Comparison of ENCODE assay signal across 12 mouse cellular contexts in the genomic region with DNA sequence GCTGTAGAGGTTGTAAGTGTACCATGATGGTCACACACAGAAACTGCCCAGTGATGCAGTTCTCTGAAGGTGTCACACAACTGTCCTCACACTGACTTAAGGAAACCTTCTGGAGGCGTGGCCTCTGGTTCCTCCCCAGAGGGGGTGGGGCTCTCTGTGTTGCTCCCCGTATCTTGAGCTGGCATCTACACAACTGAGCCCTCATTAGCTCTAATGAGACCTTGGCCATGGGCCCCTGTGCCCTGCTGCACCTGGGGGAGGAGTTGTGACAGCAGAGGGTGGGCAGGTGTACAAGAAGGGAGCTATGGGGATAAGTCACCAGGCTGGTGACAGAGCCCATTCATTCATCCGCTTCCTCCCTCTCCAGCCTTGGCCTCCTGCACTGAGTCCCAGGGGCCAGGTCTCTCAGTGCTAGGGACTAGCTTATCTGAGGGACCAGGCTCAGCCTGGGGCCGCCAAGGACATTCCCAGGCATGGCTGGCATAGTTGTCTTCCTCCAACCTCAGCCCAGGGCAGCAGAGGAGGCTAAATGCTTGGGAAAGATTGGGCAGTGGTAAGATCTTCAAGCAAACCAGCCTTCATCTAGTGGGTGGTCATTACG. TPM values are rescaled to one million over a fixed set of nuclear protein-coding genes. Genes with fewer than 3 reads are reported as not detected.
DNase-seq lines count a peak whose midpoint lies in the region; ATAC-seq and TF ChIP-seq lines count a peak whose summit lies in the region.
"Had no signal": no experiment of that assay in that cellular context is flagged by ENCODE, and none has a peak within 500 bp of the region (broad histone marks: within the 10 kb centered on the region; RNA-seq: fewer than 3 reads in every experiment).

No protein-coding gene starts in this region.

- peak overlapping the region; percentile 50; the same call in 1 of the 2 replicates for H3K27ac ChIP-seq in forebrain, embryonic 12.5 days
- no peak overlapping the region for H3K27ac ChIP-seq in forebrain, embryonic 15.5 days (replicated peaks)
- peak overlapping the region; percentile 73 for H3K27ac ChIP-seq in left cerebral cortex, adult 2 months
- H3K27ac ChIP-seq in liver, embryonic 15.5 days (replicated peaks), result peak overlapping the region; percentile 85
- H3K27ac ChIP-seq: forebrain, embryonic 13.5 days; kidney, postnatal 0 days; macrophage had no signal

- H3K9ac ChIP-seq in forebrain, embryonic 12.5 days, result no peak overlapping the region
- H3K9ac ChIP-seq in forebrain, embryonic 15.5 days (replicated peaks), result no peak overlapping the region
- H3K9ac ChIP-seq in liver, embryonic 15.5 days, result peak overlapping the region; percentile 51
- H3K9ac ChIP-seq: forebrain, embryonic 13.5 days had no signal

- ATAC-seq in forebrain, embryonic 12.5 days (ENCODE audit: low FRiP score), result no peak
- no peak for ATAC-seq in forebrain, embryonic 15.5 days (replicated peaks)
- ATAC-seq in common myeloid progenitor, adult 5-6 weeks (replicated peaks; ENCODE audit: low read depth, poor library complexity, severe bottlenecking), result peak; percentile 16
- peak; percentile 66 for ATAC-seq in liver, embryonic 15.5 days (ENCODE audit: insufficient read depth)
- ATAC-seq: forebrain, embryonic 13.5 days; Patski had no signal

- no peaks in the 10 kb centered on the region for H3K36me3 ChIP-seq in forebrain, embryonic 12.5 days (replicated peaks)
- no peaks in the 10 kb centered on the region for H3K36me3 ChIP-seq in forebrain, embryonic 15.5 days
- 0 out of 2 replicates have a peak, but pooled peaks cover 2% of the 10 kb centered on the region for H3K36me3 ChIP-seq in liver, embryonic 15.5 days (replicated peaks)

- no peak overlapping the region for H3K4me2 ChIP-seq in forebrain, embryonic 12.5 days
- no peak overlapping the region for H3K4me2 ChIP-seq in forebrain, embryonic 15.5 days (replicated peaks)
- peak overlapping the region; percentile 76 for H3K4me2 ChIP-seq in liver, embryonic 15.5 days
- H3K4me2 ChIP-seq: forebrain, embryonic 13.5 days had no signal

- H3K4me3 ChIP-seq in forebrain, embryonic 12.5 days (replicated peaks), result no peak overlapping the region
- H3K4me3 ChIP-seq in forebrain, embryonic 15.5 days, result no peak overlapping the region
- no peak overlapping the region for H3K4me3 ChIP-seq in left cerebral cortex, adult 2 months
- peak overlapping the region; percentile 45 for H3K4me3 ChIP-seq in liver, embryonic 15.5 days (replicated peaks)
- H3K4me3 ChIP-seq: forebrain, embryonic 13.5 days had no signal

- no peak for TF ChIP-seq CTCF in left cerebral cortex, adult 2 months (IDR thresholded peaks at IDR 0.05)

- H3K4me1 ChIP-seq in forebrain, embryonic 12.5 days, result peaks cover 33% of the 10 kb centered on the region
- H3K4me1 ChIP-seq in forebrain, embryonic 15.5 days, result peaks cover 12% of the 10 kb centered on the region
- peaks cover 76% of the 10 kb centered on the region for H3K4me1 ChIP-seq in liver, embryonic 15.5 days (replicated peaks)

- WGBS in forebrain, embryonic 12.5 days, result 52% methylated on average over 5 of the region's 5 CpGs
- WGBS in forebrain, embryonic 15.5 days, result 49% methylated on average over 5 of the region's 5 CpGs
- WGBS in liver, embryonic 15.5 days (ENCODE audit: insufficient replicate concordance), result 26% methylated on average over 5 of the region's 5 CpGs

- intact Hi-C loops in left cerebral cortex, adult 2 months (cut with DNase I), result no loop called here

- H3K9me3 ChIP-seq in forebrain, embryonic 12.5 days, result no peaks in the 10 kb centered on the region
- no peaks in the 10 kb centered on the region for H3K9me3 ChIP-seq in forebrain, embryonic 15.5 days
- no peaks in the 10 kb centered on the region for H3K9me3 ChIP-seq in liver, embryonic 15.5 days (replicated peaks)
- H3K9me3 ChIP-seq: forebrain, embryonic 13.5 days had no signal

- no peak for DNase-seq in left cerebral cortex, adult 2 months (ENCODE audit: extremely low spot score in 1 of 2, low spot score in 2 of 2)
- DNase-seq in left cerebral cortex, adult 9 months (ENCODE audit: low spot score in 2 of 2), result no peak
- DNase-seq in ovary, postnatal 10 days (ENCODE audit: low spot score), result no peak
- no peak for DNase-seq in layer of hippocampus, adult 18-20 months (ENCODE audit: low spot score in 2 of 2)

- peaks cover 11% of the 10 kb centered on the region for H3K27me3 ChIP-seq in forebrain, embryonic 12.5 days
- no peaks in the 10 kb centered on the region for H3K27me3 ChIP-seq in forebrain, embryonic 15.5 days
- no peaks in the 10 kb centered on the region for H3K27me3 ChIP-seq in liver, embryonic 15.5 days
- H3K27me3 ChIP-seq: forebrain, embryonic 13.5 days; Patski had no signal

RNA-seq across cellular contexts. Expression of gene Arhgap23, which starts 8.9 kb away (rescaled TPM):
- polyA plus RNA-seq in forebrain, embryonic 12.5 days (2016; fragmentation: Nextera tagmentation; extraction: Ambion mirVana), result 4.2 and 5.1 TPM in 2 replicates
- polyA plus RNA-seq in forebrain, embryonic 15.5 days (2015; fragmentation: Nextera tagmentation; extraction: Ambion mirVana), result 7.1 and 8.4 TPM in 2 replicates
- total RNA-seq in left cerebral cortex, adult 2 months (2021), result 10 to 100 TPM; 64.4 to 78.6 TPM
- total RNA-seq in common myeloid progenitor, adult 5-6 weeks (2017), result 6.2 and 9.6 TPM in 2 replicates
- polyA plus RNA-seq in liver, embryonic 15.5 days (2015; fragmentation: Nextera tagmentation; extraction: Ambion mirVana), result 6.6 and 9.4 TPM in 2 replicates
- total RNA-seq in layer of hippocampus, adult 18-20 months (2021), result 10 to 100 TPM; 79.8 to 88.1 TPM

Comparison
In these comparisons a context has a peak if more than half of its experiments do, and no peak if none do; other contexts are left out.
1. ATAC-seq: peak in common myeloid progenitor, adult 5-6 weeks (single experiment) and liver, embryonic 15.5 days (single experiment); none in forebrain, embryonic 12.5 days (single experiment) and forebrain, embryonic 15.5 days (single experiment).